Mouse (Mus musculus) spleen, adult 2 months (tissue): ENCODE measurements around the gene Bahcc1.

Source experiments
- CTCF ChIP-seq: fragments of 200-500 bp; IDR thresholded peaks from 2 replicates; pipeline ENCODE4 v1.5.1; 2011; ENCODE audit warnings: mild to moderate bottlenecking, inconsistent platforms; ENCODE audit not compliant: insufficient read depth, insufficient read length, insufficient replicate concordance; ENCODE audit errors: extremely low read depth
- POLR2A ChIP-seq: fragments of 200-500 bp; IDR thresholded peaks from 2 replicates; pipeline ENCODE4 v1.6.1; 2011; ENCODE audit warnings: low read depth, low read length, inconsistent platforms

- TF ChIP-seq POLR2A = no peak
- no peak for TF ChIP-seq CTCF
Observed at GRCm38 (mm10) chr11:120229861-120230751, 2.6 kb upstream of the Bahcc1 start.
